Mouse (Mus musculus) heart, adult 11 months (tissue): ENCODE measurements around the gene Gm20683.

Experiments
- DNase-seq: peaks from one replicate; pipeline ENCODE4 v3.0.0; 2022

The Gm20683 gene

DNA sequence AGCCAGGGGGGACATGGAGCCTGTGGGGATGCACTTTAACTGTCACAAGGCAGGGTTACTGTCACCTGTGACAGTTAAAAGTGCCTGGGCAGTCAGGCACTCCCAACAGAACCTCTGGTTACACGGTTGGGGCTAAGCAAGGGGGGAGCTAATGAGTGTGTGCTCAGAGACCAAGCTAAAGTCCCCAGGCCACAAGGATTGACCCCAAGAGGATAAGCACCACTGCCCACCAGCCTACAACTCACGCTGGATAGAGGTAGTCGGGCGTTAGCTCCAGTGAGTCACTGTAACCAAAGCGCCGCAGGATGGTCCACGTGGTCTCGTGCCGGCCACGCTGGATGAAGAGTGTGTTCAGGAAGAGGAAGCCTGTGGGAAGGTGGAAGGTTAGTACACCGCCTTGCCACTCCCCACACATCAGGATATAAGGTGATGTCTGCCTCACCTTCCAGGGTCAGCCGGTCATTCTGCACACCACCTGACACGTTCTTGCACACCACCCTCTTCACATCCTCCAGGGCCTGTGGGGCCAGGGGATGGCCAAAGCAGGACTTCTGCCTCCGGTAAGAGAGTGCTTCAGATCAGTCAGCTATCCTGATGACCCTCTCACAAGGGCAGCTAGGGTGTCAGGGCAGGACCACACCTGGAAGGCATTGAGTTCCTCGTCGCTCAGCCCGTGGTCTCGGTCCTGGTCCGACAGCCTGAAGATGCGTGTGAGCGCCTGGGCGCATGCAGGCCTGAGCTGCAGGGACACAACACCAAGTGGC is at the start of gene Gm20683:
TSS of gene Gm20683 (minus strand) at position 647 of the 764 bp plus-strand sequence.
- peak; percentile 91 for DNase-seq

DNA sequence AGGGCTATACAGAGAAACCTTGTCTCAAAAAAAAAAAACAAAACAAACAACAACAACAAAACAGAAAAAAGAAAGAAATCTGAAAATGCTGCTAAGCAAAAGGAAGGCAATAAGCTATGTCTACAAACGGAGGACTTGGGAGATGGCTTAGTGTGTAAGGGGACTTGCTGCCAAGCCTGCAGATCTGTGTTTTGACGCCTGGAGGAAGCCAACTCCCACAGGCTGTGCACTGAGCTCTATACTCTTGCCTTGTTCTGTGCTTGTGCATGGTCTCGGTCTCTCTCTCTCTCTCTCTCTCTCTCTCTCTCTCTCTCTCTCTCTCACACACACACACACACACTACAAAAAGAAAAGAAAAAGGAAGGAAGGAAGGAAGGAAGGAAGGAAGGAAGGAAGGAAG is 47.3 kb upstream of the Gm20683 start:
- no peak for DNase-seq

DNA sequence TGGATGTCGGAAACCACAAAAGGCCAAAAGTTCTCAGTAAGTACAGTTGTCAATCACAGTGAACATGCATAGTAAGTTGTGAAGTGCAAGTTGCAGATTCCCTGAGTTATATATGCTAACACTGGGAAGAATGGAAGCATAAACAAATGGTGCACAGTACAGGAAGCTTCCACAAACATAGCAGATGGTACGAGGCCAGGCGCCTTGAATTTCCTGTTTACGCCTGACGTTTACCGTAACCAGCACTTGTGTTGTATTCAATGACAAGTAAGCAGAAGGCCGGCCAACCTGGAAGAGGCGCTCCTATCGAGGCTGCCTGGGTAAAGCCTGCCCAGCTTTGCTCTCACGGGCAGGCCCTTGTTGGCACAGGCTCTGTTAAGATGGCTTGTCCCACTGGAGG is 45.9 kb upstream of the Gm20683 start:
- DNase-seq, result no peak

- no peak for DNase-seq
These were observed 45.2 kb upstream of the Gm20683 start for GRCm38 (mm10) chr17:25886806-25887205.

- DNase-seq, result no peak
These were observed 44.1 kb upstream of the Gm20683 start for GRCm38 (mm10) chr17:25885636-25886035.

DNA sequence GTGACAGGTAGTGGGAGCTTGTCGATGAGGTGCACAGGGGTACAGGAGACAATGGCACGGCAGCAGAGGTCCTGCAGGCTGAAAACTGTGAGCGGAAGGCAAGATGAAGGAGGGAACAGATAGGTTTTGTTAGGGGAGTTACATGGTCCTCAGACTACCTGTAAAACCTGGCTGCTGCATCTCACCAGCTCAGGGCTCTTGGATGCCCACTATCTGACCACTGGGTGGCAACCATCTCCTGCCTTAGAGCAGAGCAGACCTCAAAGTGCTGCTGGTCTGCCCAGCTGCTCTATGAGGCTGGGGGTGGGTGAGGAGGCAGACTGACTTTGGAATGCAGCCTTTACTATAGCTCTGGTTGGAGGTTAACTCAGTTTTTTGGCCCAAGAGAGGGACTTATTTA is 42.3 kb upstream of the Gm20683 start:
- DNase-seq, result no peak

DNA sequence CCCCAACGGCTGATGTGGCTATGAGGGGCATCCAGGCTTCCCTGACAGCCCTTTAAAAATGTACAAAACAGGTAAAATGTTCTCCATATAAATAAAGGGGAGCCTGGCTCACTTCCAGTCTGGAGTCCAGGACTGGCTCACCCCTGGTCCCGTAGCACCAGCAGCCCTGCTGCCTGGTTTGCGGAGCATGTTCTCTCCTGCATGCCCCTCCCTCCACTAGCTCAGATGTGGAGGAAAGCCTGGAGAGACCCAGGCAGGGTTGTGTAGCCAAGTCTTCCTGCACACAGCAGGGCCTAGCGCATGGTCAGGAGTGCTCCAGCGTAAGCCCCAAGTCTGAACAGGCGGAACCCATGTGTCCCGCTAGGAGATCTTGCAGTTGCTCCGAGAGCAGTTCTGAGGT is 41.7 kb upstream of the Gm20683 start:
- peak; percentile 91 for DNase-seq

GRCm38 (mm10) chr17:25882306-25882705 is 40.7 kb upstream of the Gm20683 start:
- DNase-seq, result peak; percentile 92

GRCm38 (mm10) chr17:25881691-25882090 is 40.1 kb upstream of the Gm20683 start:
- DNase-seq, result peak; percentile 87

DNA sequence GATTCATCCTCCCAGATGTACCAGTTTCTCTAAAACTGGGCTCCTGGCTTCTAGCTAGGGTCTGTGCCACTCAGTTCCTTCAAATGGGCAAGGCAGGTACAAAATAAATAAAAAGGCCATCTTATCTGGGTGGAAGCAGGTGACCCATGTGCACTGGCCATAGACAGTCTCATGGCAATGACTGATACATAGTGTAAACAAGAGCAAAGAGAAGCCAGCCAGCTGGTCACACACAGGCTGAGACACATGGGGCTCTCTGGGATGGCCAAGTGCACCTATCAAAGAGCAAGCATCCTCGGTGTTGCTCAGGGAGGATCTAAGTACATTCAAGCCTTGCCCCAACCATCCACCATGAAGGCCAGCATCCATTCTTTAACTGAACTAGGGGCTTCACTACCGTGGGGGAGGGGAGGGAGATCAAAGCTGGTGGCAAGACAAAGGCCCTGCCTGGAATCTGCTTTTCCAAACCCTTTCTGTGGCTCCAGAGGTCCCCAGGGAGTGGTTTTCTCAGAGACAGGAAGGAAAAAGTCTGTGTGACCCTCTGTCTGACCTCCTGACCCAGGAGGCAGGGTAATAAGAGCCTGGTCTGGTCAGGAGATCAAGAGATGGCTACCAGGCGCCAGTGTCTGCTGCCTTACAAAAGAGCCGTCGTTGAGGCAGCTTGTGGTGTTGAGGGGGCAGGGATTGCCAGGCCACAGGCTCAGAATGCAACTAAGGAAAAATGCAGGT is 39.5 kb upstream of the Gm20683 start:
- peak; percentile 89 for DNase-seq

DNA sequence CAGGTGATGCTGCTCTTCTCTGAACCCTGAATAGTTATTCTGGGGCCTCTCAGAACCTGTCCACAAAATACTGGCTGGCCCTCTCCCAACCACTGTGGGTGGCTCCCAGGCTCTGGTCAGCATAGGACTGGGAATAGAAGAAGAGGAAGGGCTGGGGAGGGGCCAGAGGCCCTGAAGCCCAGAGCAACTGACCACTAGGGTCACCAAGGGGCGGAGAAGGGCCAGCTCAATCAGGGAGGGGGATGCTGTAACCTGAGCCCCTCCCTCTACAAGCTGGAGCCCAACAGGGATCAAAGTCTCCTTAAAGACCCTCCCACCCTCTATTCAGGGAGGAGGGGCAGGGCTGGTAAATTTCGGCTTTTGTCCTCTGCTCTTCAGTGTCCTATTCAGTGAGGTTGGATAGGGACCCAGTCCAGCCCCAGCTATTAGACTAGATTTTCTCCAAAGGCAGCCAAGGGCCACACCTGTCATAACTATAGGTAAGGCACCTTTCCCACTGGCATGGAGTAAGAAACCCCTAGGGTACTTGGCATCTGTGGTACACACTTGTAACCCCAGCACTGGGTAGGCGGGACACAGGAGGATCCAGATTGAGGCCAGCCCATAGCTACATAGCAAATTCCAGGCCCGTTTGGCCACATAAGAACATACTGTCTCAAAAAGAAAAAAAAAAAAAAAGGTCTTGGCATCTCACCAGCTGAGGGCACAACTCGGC is 38.8 kb upstream of the Gm20683 start, which contains the start of gene Wfikkn1:
TSS of gene Wfikkn1 (minus strand) at position 663 of the 715 bp plus-strand sequence.
- peak; percentile 91 for DNase-seq

DNA sequence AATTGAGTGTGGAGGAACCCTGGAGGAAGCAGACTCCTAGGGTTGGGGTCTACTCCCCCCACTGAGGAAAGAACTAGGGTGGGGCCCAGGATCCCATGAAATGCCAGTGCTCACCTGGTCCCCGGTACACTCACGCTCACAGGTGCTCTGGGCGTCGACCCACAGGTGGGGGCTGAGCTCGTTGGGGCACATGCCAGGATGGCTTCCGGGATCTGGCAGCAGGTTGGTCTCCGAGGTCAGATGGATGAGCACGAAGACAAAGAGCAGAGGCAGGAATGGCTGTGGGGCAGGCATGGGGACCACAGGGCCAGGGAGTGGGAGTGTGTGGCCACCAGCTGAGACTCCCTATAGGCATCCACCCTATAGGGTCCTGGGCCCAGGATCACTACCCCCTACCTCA is 38.2 kb upstream of the Gm20683 start:
- DNase-seq, result peak; percentile 93

GRCm38 (mm10) chr17:25879261-25879660 is 37.7 kb upstream of the Gm20683 start:
- peak; percentile 94 for DNase-seq

GRCm38 (mm10) chr17:25878611-25879180 is 37.1 kb upstream of the Gm20683 start:
- DNase-seq, result peak; percentile 93

- DNase-seq, result peak; percentile 93
These were observed 36.4 kb upstream of the Gm20683 start for GRCm38 (mm10) chr17:25877741-25878610.

GRCm38 (mm10) chr17:25877025-25877424 is 35.5 kb upstream of the Gm20683 start:
- DNase-seq, result peak; percentile 91

DNA sequence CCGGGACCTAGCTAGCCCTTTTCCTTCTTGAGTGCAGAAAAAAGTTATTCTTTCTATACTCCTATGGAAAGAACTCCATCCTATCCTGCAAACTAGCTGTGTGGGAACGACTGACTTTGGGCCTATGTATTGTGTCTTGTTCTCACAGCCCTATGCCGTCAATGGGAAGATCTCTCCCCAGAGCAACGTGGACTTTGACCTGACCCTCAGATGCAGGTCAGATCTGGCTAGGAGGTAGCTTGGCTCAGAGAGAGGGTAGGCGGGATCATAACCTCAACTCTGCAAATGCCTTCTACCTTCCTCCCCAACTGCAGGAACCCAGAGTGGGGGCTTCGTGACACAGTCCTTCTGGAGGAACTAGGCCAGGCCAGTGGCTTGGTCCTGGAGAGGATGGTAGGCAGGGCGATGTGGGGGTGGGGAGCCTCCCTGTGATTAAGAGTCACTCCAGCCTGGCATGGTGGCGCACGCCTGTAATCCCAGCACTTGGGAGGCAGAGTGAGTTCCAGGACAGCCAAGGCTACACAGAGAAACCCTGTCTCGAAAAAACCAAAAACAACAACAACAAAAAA is 34.9 kb upstream of the Gm20683 start:
- DNase-seq, result peak; percentile 94

DNA sequence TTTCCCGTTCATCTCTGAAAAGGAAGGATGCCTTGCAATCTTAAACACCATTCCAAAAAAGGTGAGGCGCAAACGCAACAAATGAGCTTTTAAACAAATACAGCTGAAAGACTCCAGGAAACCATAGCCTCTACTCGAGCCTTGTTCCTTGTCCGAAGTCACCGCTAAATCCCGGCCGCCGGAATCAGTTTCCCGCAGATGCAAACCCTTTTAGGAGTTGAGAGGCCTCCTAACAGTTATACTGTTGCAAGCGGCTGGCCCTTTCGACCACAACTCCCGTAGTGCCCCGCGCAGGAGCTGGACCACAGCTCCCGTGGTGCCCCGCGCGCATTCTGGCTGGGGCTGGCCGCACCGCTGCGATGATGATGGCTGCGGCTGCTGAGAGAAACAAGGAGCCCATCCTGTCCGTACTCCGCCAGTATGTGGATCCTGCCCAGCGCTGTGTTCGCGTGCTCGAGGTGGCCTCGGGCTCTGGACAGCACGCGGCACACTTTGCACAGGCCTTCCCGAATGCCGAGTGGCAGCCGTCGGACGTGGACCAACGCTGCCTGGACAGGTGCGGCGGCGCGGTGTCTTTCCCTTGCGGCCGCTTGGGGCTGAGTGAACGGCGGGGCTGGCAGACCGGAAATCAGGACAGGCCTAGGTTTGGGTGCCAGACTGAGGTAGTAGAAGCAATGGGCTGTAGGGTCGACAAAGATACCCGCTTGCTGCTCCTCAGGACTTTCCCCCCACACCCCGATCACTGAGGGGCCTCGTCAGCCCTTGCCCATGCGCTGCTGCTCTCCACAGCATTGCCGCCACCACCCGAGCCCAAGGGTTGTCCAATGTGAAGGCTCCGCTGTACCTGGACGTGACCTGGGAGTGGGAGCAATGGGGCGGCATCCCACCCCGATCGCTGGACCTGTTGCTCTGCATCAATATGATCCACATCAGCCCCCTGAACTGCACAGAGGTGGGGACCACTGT is 33.9 kb upstream of the Gm20683 start:
- DNase-seq, result peak; percentile 99

- peak; percentile 98 for DNase-seq
These were observed 33.2 kb upstream of the Gm20683 start, which contains the start of gene Mettl26 for GRCm38 (mm10) chr17:25874721-25875170. TSS of gene Mettl26 (plus strand) at chr17:25875074.

DNA sequence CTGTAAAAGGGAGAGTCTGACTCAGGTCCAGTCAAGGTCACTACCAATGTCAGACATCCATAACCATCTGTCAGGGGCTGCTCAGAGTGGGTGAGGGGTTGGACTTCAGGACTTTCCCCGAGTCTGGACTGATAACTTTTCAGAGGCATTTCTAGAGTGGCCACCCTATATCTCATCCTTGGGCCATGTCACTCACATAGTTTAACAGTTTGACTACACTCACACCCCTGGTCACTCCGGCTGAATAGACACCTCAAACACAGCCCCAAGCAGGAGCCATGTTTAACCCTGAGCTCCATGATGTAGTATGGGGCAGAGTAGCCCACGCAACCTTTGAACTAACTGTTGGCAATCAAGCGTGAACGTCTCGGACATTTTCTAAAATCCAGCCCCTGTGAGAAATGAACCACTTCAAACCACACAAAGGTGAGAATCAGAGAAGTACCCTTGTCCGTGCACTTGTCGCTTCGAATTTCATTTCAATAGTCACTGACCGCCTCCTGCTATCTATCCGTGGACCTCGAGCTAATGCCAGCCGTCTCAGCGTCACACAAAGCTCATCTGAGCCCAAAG is 32.7 kb upstream of the Gm20683 start:
- no peak for DNase-seq
